Mouse (Mus musculus) gastrocnemius, adult 8-10 months (tissue): ENCODE data around the gene Gadl1. TPM values are rescaled to one million over a fixed set of nuclear protein-coding genes. Genes with fewer than 3 reads are reported as not detected.

Source experiments
- DNase-seq, 2 experiments: peaks; one replicate each; pipeline ENCODE4 v3.0.0; 2022; ENCODE audit warnings: low spot score in 2 of 2
- total RNA-seq, 4 experiments: library from RNA; stranded (reverse); gene quantifications; 2 replicates each; pipeline ENCODE4 v1.2.4; 2022

Gadl1 gene
- 1 to 10 TPM; 1.6 to 6.2 (median 4.0) TPM for total RNA-seq

DNA sequence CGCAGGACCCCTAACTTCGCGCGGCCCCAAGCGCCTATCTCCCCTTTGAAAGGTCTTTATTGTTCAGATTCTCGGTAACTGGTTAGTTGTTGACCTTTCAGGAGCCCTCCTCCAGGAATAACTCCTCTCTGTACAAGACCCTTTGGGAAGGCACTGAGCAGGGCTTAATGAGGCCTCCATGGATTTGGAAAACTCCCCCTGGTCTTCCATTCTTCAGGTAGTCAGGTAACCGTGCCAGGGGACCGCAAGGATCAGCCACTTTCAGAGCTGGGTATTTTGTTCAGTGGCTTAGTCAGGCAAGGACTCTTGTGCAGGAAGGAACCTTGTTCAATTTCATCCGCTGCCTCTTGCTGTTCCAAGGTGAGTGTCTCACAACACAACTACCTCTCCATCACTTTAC lies at the start of gene Gadl1:
Gene Gadl1, plus strand, starts transcription at position 301 of the 400 bp plus-strand sequence.
- no peak for DNase-seq

DNA sequence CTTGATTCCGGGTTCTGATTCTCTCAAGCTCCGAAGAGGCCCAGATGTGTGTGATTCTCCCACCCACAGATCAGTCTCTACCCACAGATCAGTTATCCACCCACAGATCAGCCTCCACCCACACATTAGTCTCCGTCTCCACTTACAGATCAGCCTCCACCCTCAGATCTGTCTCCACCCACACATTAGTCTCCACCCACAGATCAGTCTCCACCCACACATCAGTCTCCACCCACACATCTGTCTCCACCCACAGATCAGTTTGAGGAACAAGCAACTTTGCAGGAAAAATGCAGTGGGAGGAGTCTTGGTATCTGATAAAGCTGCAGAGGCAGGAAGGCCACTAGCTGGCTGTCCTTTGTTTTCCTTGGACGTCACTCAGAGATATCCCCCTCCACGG lies 46.5 kb upstream of the Gadl1 start:
- DNase-seq: no peak

- DNase-seq: no peak
Observed at GRCm38 (mm10) chr9:115863326-115863725, 45.9 kb upstream of the Gadl1 start.

DNA sequence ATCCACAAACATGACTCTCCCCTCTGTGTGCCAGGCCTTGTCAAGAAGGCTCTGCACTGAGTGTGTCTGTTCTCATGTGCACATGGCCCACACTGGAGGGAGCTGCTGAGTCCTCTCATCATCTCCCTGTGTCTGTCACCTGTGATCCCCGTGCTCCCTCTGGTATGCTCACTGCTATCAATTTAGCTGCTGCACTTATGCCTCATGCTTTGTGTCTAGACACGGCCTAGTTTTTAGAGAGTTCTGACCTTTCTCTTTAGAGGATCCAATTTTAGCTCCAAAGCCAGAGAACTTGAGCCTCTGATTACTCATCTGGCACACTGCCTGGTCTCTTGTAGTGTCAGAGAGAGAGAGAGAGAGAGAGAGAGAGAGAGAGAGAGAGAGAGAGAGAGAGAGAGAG lies 42.0 kb upstream of the Gadl1 start:
- DNase-seq: peak; percentile 43 to 48

DNA sequence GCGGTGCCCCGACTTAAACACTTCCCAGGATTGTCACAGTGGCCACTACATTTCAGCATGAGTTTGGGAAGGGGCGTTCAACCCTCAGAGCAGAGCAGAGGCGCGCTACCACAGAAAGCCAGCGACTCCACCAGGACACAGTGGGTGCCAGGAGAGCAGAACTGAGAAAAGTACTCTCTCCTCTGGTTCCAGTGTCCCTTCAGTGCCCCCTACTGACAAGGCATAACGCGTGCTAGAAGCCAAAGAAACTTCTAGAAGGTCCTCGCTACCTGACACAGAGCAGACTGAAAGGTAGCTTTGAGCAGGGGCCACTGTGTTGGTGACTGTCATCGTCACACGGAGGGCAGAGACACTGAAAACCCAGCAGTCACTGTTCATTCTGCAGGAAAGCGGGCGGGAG lies 39.1 kb upstream of the Gadl1 start:
- no peak for DNase-seq

- DNase-seq: no peak
Observed at GRCm38 (mm10) chr9:115870640-115871039, 38.6 kb upstream of the Gadl1 start.

DNA sequence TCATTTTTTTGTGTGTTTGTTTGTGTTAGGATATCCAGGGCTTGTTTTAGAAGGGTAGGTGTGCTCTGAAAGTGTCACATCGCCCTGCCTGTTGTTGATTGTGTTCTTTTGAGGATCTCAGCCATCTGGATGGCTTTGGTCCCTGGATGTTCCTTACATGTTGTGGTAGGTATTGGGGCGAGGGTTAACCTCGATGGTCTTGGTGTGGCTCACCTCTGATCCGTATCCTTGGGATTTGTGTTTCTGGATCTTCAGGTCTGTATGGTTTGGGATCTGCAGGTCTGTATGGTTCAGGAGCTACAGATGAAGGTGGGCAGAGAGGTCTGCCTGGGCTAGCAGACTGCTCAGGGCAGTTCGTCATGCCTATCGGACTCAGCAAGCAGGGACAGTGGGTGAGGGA lies 28.8 kb upstream of the Gadl1 start:
- DNase-seq: no peak

DNA sequence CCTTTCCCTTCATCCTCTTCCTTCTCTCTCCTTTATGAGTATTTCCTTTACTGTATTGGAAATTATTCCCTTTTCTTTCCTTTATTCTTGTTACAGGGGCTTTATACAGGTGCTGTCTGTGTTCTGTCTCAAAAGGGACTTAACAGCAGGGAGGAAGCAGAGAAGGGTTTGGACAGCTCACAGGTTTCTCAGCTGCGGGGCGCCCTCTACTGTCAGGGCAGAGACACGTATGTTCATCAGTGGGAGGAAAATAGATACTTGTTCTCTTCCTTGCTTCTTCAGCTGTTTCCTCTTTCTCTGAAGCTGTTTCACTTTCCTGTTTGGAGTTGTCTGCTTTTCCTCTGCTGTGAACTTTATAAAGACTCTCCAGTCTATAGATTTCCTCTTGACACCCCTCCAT lies 28.1 kb upstream of the Gadl1 start:
- no peak for DNase-seq

DNA sequence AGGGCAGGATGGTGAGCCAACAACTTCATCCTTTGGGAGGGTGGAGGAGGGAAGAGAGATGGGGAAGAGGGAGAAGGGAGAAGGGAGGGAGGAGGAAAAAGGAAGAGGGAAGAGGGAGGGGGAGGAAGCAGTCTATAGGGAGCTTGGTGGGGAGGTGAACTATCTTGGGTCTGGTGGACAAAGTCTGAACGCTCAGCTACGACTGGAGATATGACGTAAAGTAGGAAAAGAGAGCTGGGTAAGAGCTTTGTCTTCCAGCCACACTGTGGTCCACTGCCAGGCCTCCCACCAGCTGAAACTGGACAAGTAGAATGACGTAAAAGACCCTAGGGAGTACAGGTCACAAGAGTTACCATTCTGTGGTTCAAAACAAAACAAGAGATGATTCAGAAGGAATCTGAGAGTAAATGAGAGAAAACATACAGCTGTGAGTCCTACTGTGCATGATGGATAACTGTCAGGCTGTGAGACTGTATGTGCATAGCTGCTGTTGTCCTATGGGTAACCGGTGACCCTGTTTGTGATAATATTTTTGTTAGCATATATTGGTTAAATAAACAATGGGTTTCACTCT lies 26.5 kb upstream of the Gadl1 start:
- DNase-seq: no peak

GRCm38 (mm10) chr9:115883413-115883812 lies 25.8 kb upstream of the Gadl1 start:
- no peak for DNase-seq

- no peak for DNase-seq
Observed at GRCm38 (mm10) chr9:115887571-115887970, 21.7 kb upstream of the Gadl1 start.

DNA sequence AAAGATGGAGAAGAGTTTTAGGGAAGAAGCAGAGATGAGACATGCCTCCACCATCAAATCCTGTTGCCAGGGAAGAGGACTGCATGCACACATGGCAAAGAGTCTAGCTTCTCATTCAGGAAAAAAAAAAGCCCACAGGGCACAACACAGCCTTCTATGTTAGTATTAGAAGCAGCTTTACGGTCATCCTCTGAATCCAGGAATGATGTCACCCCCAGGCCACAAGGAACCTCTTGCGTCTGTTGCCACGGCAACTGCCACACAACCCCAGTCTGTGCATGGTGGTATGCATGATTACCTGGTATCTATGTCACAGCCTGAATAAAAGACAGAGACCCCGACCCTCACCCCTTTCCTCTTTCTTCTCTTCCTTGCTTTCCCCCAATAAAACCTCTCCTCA lies 16.1 kb upstream of the Gadl1 start:
- no peak for DNase-seq

- DNase-seq: no peak
Observed at GRCm38 (mm10) chr9:115893947-115894346, 15.3 kb upstream of the Gadl1 start.

DNA sequence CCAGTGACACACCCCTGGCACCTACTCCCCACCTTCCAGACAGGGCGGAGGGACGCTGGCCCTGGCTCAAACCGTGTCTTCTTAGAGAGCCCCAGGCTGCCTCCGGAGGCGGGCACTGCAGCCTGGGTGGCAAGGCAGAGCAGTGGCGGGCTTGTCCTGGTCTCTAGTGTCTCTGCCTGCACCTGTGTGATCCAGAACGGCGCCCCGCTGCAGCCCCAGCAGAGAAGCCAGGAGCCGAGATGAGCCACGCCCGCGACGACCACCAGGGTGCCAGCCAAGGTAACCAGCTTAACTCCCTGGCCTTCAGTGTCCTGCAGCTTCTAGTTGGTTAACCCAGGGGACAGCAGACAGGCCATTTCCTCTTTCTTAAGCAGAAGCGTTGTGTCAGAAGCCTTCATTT lies 930 bp upstream of the Gadl1 start:
- peak in 1 of 2 experiments; percentile 15 for DNase-seq

GRCm38 (mm10) chr9:115914006-115914405 lies 4.8 kb downstream of the Gadl1 start:
- DNase-seq: no peak

DNA sequence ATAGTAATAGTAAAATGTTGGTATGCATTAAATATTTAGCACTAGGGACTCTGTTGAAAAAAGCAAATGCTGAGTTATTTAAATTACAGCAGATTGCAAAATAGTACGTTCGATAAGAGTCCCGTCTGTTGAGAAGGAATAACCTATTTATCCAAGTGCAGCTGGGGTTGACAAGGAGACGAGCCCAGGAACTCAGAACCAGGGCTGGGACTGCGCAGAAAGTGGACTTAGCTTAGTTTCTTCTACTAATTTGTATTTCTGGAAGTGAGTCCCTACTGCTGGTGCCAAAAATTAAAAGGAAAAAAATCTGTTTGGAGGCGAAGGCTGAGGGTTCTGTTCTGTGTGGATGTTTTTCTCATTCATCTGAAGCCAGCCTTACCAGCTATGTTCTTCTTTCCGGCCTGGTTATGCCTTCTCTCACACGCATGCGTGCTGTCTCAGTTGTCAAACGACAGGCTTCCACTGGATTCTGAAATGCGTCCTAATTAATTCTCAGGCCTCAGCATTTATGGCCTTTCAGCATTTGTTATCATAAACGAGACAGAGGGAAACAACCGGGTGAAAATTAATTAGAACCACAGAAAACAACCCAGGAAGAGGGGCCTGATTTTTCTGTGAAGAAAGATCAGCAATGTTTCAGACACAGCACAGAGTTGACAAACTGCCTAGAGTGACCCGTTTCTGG lies 6.5 kb downstream of the Gadl1 start:
- DNase-seq: no peak

- no peak for DNase-seq
Observed at GRCm38 (mm10) chr9:115919736-115920135, 10.5 kb downstream of the Gadl1 start.

DNA sequence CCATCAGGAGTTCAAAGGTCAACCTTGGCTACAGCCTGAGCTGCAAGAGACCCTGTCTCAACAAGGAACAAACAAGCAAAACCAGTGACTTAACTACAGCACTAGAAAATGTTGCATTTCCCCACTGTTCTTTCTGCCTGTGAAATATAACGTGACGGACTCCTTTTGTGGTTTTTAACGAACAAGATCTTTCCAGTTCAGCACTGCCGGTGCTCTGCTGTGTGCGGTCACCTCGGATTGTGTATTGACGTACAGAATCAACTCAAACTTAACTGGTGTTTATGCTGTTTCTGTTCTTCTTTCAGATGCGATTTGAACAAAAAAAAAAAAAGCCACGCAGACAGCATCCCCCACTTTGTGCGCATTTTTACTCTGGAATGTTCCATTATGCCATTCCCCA lies 13.4 kb downstream of the Gadl1 start:
- DNase-seq: no peak

DNA sequence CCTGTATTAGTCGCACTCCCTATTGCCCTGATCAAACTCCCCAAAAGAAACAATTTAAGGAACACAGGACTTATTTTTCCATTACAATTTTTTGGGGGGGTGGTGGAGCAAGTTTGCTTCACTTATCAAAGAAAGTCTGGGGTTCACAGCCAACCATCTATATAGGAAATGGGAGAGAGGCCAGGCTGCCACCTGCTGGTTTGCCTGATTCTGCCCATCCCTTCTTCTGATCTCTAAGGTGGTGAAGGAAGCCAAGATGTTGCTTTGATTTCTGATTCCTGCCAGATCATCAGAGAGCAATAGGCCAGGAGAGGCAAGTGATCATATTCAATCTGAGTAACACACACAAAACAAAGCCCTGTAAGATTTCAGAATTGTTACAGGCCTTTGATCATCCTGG lies 14.8 kb downstream of the Gadl1 start:
- DNase-seq: no peak

DNA sequence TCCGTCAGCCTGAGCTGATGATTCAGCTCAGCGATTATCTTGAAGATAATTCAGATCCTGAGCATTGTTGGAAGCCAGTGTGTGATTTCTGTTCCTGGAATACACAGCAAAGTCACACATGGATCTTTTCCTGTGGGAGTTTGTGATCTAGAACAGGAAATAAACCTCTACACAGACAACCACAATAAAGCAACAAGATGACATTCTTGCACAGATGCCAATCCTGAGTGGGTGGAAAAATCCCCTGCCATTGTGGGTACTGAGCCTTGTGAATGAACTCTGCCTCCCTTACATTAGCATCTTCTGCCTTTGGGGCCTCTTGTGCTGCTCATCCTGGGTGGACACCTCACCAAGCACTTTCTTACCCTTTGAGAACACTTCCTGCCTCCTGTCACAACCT lies 22.5 kb downstream of the Gadl1 start:
- DNase-seq: no peak

DNA sequence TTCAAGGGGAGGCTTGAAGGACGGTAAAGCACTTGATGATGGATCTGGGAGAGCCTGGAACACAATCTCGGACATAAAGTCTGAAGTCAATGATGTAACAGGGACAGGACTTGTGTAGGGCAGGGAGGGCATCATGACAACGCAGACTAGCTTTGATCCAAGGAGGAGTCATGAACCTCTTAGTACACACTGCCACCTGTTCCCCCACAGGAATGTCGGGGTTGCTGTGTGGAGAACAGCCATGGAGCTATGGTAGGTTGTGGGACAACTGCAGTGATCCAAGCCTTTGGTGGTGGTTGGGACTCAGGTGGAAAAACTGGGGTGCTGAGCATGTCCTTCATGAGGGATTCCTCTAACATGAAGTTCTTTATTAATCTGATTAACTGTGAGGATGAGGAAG lies 23.5 kb downstream of the Gadl1 start:
- no peak for DNase-seq

DNA sequence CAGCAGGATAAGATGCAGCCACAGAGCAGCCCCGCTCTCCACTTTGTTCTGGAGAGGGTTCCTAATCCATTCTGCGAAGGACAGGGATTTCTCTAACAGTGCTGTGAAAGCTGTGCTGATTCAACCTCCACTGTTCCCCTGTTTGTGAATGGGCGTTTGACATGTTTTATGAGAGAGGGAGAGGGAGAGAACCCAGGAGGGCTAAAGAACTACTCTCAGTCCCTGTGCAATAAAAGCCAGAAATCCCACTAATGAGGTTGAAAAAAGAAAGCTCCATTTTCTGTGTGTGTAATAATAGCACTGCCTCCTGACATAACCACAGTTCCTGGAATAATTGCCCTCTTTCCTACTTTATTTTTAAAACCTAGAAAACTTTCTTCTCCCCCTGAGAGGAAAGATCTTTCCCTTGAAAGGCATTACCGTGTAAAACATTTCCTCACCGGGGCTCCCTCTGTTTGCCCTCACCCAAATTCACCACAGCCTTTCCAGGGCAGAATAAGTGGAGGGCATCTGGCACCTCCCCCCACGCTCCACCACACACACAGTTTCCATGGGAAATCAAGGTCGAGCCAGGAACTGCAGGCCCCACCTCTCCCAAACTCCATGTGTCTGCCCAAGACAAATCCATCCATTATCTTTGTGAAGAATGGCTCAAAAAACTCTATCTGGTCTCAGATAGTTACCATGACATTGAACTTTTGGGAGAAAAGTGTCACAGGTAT lies 24.1 kb downstream of the Gadl1 start:
- no peak for DNase-seq

DNA sequence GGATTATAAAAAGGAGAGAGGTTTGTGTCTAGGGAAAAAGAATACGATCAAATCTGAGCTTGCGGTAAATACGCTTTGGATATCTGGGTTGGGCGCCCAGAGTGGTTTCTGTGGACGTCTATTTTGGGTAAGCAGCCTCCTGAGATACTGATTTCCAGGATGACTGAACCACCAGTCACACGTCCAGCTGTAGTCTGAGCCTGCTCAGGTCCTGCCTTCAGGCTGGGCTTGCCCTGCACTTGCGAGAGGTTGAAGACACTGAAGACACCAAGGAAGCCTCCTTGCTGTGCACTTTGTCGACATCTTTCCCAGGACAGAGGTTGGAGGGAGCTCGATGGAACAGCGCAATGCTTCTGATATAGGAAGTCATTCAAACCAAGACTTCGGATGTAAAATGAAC lies 25.0 kb downstream of the Gadl1 start:
- no peak for DNase-seq
